Mouse (Mus musculus) stomach, embryonic 14.5 days (tissue): ENCODE results near the gene Bach2. TPM values are rescaled to one million over a fixed set of nuclear protein-coding genes. Genes with fewer than 3 reads are reported as not detected.

Experiments used
- ATAC-seq: fragments of 200-750 bp; cut with Nextera tagmentation; 2 replicates; pipeline ENCODE4 v1.8.0; 2017; ENCODE audit warnings: low read depth, moderate TSS enrichment; ENCODE audit not compliant: insufficient number of reproducible peaks, insufficient read depth, low FRiP score
- H3K27ac ChIP-seq: fragments of 300-500 bp; sonication (generic); 2 replicates; pipeline ENCODE4 v1.5.1; 2014; ENCODE audit warnings: mild to moderate bottlenecking, low read length, moderate library complexity, mixed read lengths
- H3K27me3 ChIP-seq: fragments of 300-500 bp; sonication (generic); 2 replicates; pipeline ENCODE4 v1.6.1; 2014; ENCODE audit warnings: low read length, control low read depth, mixed read lengths; ENCODE audit not compliant: control insufficient read depth, insufficient read depth
- H3K36me3 ChIP-seq: fragments of 300-500 bp; sonication (generic); 2 replicates; pipeline ENCODE4 v1.6.1; 2014; ENCODE audit warnings: mild to moderate bottlenecking, control low read depth, low read length, moderate library complexity, mixed read lengths; ENCODE audit not compliant: control insufficient read depth, insufficient read depth
- H3K4me1 ChIP-seq: fragments of 300-500 bp; sonication (generic); 2 replicates; pipeline ENCODE4 v1.6.1; 2014; ENCODE audit warnings: low read length, control low read depth, mixed read lengths; ENCODE audit not compliant: control insufficient read depth, insufficient read depth
- H3K4me2 ChIP-seq: fragments of 300-500 bp; sonication (generic); replicated peaks from 2 replicates; pipeline ENCODE4 v1.6.1; 2014; ENCODE audit warnings: low read depth, low read length, control low read depth
- H3K4me3 ChIP-seq: fragments of 300-500 bp; sonication (generic); 2 replicates; pipeline ENCODE4 v1.5.1; 2014; ENCODE audit warnings: low read depth, low read length, control low read depth
- H3K9ac ChIP-seq: fragments of 300-500 bp; sonication (generic); replicated peaks from 2 replicates; pipeline ENCODE4 v1.6.1; 2014; ENCODE audit warnings: low read depth, mild to moderate bottlenecking, control low read depth, low read length, moderate library complexity, mixed read lengths
- H3K9me3 ChIP-seq: fragments of 300-500 bp; sonication (generic); 2 replicates; pipeline ENCODE4 v1.6.1; 2016; ENCODE audit warnings: low read depth, low read length, control low read depth; ENCODE audit not compliant: control insufficient read depth
- WGBS: fragments of 180-500 bp; shearing (Covaris S2); extraction: QIAGEN DNeasy Blood & Tissue Kit; methylation state at CpG from one replicate; pipeline ENCODE4 v1.1.7; 2014; 5-methylcytosine and 5-hydroxymethylcytosine counted together
- polyA plus RNA-seq: library from polyadenylated mRNA; unstranded; fragments of >200 nt; fragmentation: Nextera tagmentation; extraction: Ambion mirVana; gene quantifications from 2 replicates; pipeline ENCODE4 v1.2.1, GENCODE M21; 2014

Gene Bach2
- polyA plus RNA-seq, 1 experiment from 2014 or later, result 8.4 TPM

GRCm38 (mm10) chr4:32508572-32508971, 270.0 kb downstream of the Bach2 start:
- ATAC-seq, result no peak
- H3K9me3 ChIP-seq, result no peaks in the 10 kb centered on the region
- H3K9ac ChIP-seq, result no peak overlapping the region
- H3K4me2 ChIP-seq, result no peak overlapping the region
- H3K4me1 ChIP-seq, result no peaks in the 10 kb centered on the region
- H3K4me3 ChIP-seq, result no peak overlapping the region
- H3K27ac ChIP-seq, result no peak overlapping the region
- no peaks in the 10 kb centered on the region for H3K27me3 ChIP-seq
- no peaks in the 10 kb centered on the region for H3K36me3 ChIP-seq
- 37% methylated on average over 2 of the region's 2 CpGs for WGBS

GRCm38 (mm10) chr4:32508996-32509395, 270.4 kb downstream of the Bach2 start:
- no peak for ATAC-seq
- H3K27me3 ChIP-seq, result no peaks in the 10 kb centered on the region
- no peaks in the 10 kb centered on the region for H3K4me1 ChIP-seq
- H3K9ac ChIP-seq, result no peak overlapping the region
- H3K4me3 ChIP-seq, result no peak overlapping the region
- 58% methylated on average over 8 of the region's 8 CpGs for WGBS
- no peak overlapping the region for H3K4me2 ChIP-seq
- H3K9me3 ChIP-seq, result no peaks in the 10 kb centered on the region
- H3K27ac ChIP-seq, result no peak overlapping the region
- no peaks in the 10 kb centered on the region for H3K36me3 ChIP-seq

GRCm38 (mm10) chr4:32509832-32510612, 271.4 kb downstream of the Bach2 start:
- WGBS, result 77% methylated on average over 9 of the region's 9 CpGs
- H3K9me3 ChIP-seq, result no peaks in the 10 kb centered on the region
- no peaks in the 10 kb centered on the region for H3K36me3 ChIP-seq
- no peaks in the 10 kb centered on the region for H3K27me3 ChIP-seq
- no peak overlapping the region for H3K4me2 ChIP-seq
- H3K9ac ChIP-seq, result no peak overlapping the region
- no peak overlapping the region for H3K4me3 ChIP-seq
- no peak overlapping the region for H3K27ac ChIP-seq
- no peak for ATAC-seq
- no peaks in the 10 kb centered on the region for H3K4me1 ChIP-seq

- WGBS, result 75% methylated on average over 7 of the region's 7 CpGs
- H3K4me1 ChIP-seq, result no peaks in the 10 kb centered on the region
- no peak overlapping the region for H3K4me3 ChIP-seq
- no peak overlapping the region for H3K27ac ChIP-seq
- H3K27me3 ChIP-seq, result no peaks in the 10 kb centered on the region
- H3K9ac ChIP-seq, result no peak overlapping the region
- no peak for ATAC-seq
- no peaks in the 10 kb centered on the region for H3K36me3 ChIP-seq
- H3K9me3 ChIP-seq, result no peaks in the 10 kb centered on the region
- no peak overlapping the region for H3K4me2 ChIP-seq
Measured at GRCm38 (mm10) chr4:32510940-32511339, 272.3 kb downstream of the Bach2 start.

GRCm38 (mm10) chr4:32516126-32516525, 277.5 kb downstream of the Bach2 start:
- Histone ChIP-seq H3K4me3 (no peak overlapping the region), H3K9ac (no peak overlapping the region), H3K9me3 (no peaks in the 10 kb centered on the region), H3K27ac (no peak overlapping the region), H3K27me3 (no peaks in the 10 kb centered on the region), H3K36me3 (no peaks in the 10 kb centered on the region), H3K4me2 (no peak overlapping the region), H3K4me1 (peaks cover 15% of the 10 kb centered on the region; the same call in 1 of the 2 replicates)
- ATAC-seq, result no peak
- 85% methylated on average over 8 of the region's 8 CpGs for WGBS

GRCm38 (mm10) chr4:32518842-32519578, 280.4 kb downstream of the Bach2 start:
- 44% methylated on average over 6 of the region's 6 CpGs for WGBS
- no peaks in the 10 kb centered on the region for H3K27me3 ChIP-seq
- H3K4me2 ChIP-seq, result no peak overlapping the region
- peaks cover 17% of the 10 kb centered on the region; the same call in 1 of the 2 replicates for H3K4me1 ChIP-seq
- ATAC-seq, result no peak
- no peaks in the 10 kb centered on the region for H3K36me3 ChIP-seq
- H3K9ac ChIP-seq, result no peak overlapping the region
- H3K4me3 ChIP-seq, result no peak overlapping the region
- H3K27ac ChIP-seq, result no peak overlapping the region
- no peaks in the 10 kb centered on the region for H3K9me3 ChIP-seq

GRCm38 (mm10) chr4:32520628-32521360, 282.2 kb downstream of the Bach2 start:
- no peak overlapping the region for H3K4me3 ChIP-seq
- ATAC-seq, result no peak
- H3K27me3 ChIP-seq, result no peaks in the 10 kb centered on the region
- H3K9ac ChIP-seq, result no peak overlapping the region
- H3K27ac ChIP-seq, result no peak overlapping the region; the same call in 1 of the 2 replicates
- WGBS, result 28% methylated on average over 18 of the region's 18 CpGs
- H3K9me3 ChIP-seq, result no peaks in the 10 kb centered on the region
- no peak overlapping the region for H3K4me2 ChIP-seq
- no peaks in the 10 kb centered on the region for H3K36me3 ChIP-seq
- H3K4me1 ChIP-seq, result peaks cover 19% of the 10 kb centered on the region; the same call in 1 of the 2 replicates

- H3K4me2 ChIP-seq, result no peak overlapping the region
Measured at GRCm38 (mm10) chr4:32521361-32521740, 282.7 kb downstream of the Bach2 start.

More at GRCm38 (mm10) chr4:32521361-32521740, 282.7 kb downstream of the Bach2 start:
- H3K4me3 ChIP-seq, result no peak overlapping the region
- no peaks in the 10 kb centered on the region for H3K27me3 ChIP-seq
- H3K36me3 ChIP-seq, result no peaks in the 10 kb centered on the region
- no peak overlapping the region; the same call in 1 of the 2 replicates for H3K27ac ChIP-seq
- H3K9me3 ChIP-seq, result no peaks in the 10 kb centered on the region
- peaks cover 19% of the 10 kb centered on the region; the same call in 1 of the 2 replicates for H3K4me1 ChIP-seq
- H3K9ac ChIP-seq, result no peak overlapping the region
- no peak for ATAC-seq
- 58% methylated on average over 6 of the region's 6 CpGs for WGBS
